Mouse (Mus musculus) forebrain, embryonic 12.5 days (tissue): ENCODE measurements around the gene Oxct1. TPM values are rescaled to one million over a fixed set of nuclear protein-coding genes. Genes with fewer than 3 reads are reported as not detected.

Experiments used
- ATAC-seq: fragments of 200-750 bp; cut with Nextera tagmentation; 2 replicates; pipeline ENCODE4 v1.8.0; 2017; ENCODE audit warnings: moderate TSS enrichment; ENCODE audit not compliant: low FRiP score
- H3K27ac ChIP-seq: fragments of 300-500 bp; sonication (generic); 2 replicates; pipeline ENCODE4 v1.5.1; 2016; ENCODE audit warnings: mild to moderate bottlenecking
- H3K27me3 ChIP-seq: fragments of 300-500 bp; sonication (generic); 2 replicates; pipeline ENCODE4 v1.6.1; 2016; ENCODE audit warnings: mild to moderate bottlenecking
- H3K36me3 ChIP-seq: fragments of 300-500 bp; sonication (generic); replicated peaks from 2 replicates; pipeline ENCODE4 v1.6.1; 2016; ENCODE audit warnings: mild to moderate bottlenecking
- H3K4me1 ChIP-seq: fragments of 300-500 bp; sonication (generic); 2 replicates; pipeline ENCODE4 v1.6.1; 2016
- H3K4me2 ChIP-seq: fragments of 300-500 bp; sonication (generic); 2 replicates; pipeline ENCODE4 v1.6.1; 2016; ENCODE audit warnings: mild to moderate bottlenecking, moderate library complexity
- H3K4me3 ChIP-seq: fragments of 300-500 bp; sonication (generic); replicated peaks from 2 replicates; pipeline ENCODE4 v1.5.1; 2016; ENCODE audit warnings: mild to moderate bottlenecking
- H3K9ac ChIP-seq: fragments of 300-500 bp; sonication (generic); 2 replicates; pipeline ENCODE4 v1.6.1; 2016; ENCODE audit warnings: mild to moderate bottlenecking
- H3K9me3 ChIP-seq: fragments of 300-500 bp; sonication (generic); 2 replicates; pipeline ENCODE4 v1.6.1; 2016
- WGBS: fragments of 180-500 bp; shearing (Covaris S2); methylation state at CpG from one replicate; pipeline ENCODE4 v1.1.7; 2016; 5-methylcytosine and 5-hydroxymethylcytosine counted together
- polyA plus RNA-seq: library from polyadenylated mRNA; unstranded; fragments of >200 nt; fragmentation: Nextera tagmentation; extraction: Ambion mirVana; gene quantifications from 2 replicates; pipeline ENCODE4 v1.2.1, GENCODE M21; 2016

The Oxct1 gene
- polyA plus RNA-seq: 225 and 233 TPM in 2 replicates

DNA sequence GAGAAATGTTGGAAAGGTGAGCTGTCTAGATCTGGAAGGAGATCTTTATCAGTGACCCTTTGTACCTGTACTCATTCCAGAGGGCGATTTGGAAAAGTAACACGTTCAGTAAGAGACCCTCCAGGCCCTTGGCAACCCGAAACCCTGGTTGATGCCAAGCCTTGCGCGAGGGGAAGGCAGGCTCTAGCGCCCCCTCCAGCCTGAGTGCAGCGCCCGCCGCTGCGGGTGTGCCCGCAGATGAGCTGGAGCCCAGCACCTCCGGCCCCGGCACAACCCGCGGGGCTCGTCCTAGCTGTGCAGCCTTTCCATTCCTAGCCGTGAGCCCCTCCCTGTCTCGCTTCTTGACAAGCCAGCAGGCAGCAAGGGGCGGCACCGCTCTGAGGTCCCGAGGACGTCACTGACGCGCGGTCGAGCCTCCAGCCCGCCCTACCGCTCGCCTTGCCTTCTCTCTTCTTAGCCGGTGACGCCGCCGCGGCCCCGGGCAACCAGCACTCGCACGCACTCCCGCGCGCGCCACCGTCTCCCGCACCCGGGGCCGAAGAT is at the start of gene Oxct1:
Gene Oxct1 (plus strand): TSS at position 153 of the 543 bp plus-strand sequence.
- H3K27ac ChIP-seq: peak within 1 kb of the TSS; percentile 96
- no peaks in the 10 kb centered on the region for H3K27me3 ChIP-seq
- peak within 1 kb of the TSS; percentile 87 for H3K9ac ChIP-seq
- H3K4me2 ChIP-seq: peak within 1 kb of the TSS; percentile 66
- under 1% methylated on average over 45 of the region's 45 CpGs for WGBS
- peak; percentile 95 for ATAC-seq
- H3K4me3 ChIP-seq: peak within 1 kb of the TSS; percentile 80
- peaks cover 12% of the 10 kb centered on the region; the same call in 1 of the 2 replicates for H3K4me1 ChIP-seq
- no peaks in the 10 kb centered on the region for H3K9me3 ChIP-seq
- H3K36me3 ChIP-seq: no peaks in the 10 kb centered on the region

DNA sequence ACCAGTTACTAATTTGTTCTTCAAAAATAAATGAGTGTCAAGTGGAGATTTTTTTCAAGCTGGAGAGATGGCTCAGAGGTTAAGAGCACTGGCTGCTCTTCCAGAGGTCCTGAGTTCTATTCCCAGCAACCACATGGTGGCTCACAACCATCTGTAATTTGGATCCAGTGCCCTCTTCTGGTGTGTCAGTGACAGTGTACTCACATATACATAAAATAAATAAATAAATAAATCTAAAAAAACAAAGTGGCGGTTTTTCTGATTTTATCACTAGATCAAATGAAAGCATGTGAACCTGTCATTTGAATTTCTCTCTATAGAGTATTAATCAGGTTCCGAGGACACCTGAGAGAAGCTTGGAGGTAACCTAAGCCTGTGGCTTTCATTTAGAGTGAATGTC is 47.9 kb upstream of the Oxct1 start:
- H3K9ac ChIP-seq: no peak overlapping the region
- 93% methylated on average over 2 of the region's 2 CpGs for WGBS
- H3K4me3 ChIP-seq: no peak overlapping the region
- no peaks in the 10 kb centered on the region for H3K27me3 ChIP-seq
- H3K9me3 ChIP-seq: no peaks in the 10 kb centered on the region
- no peak for ATAC-seq
- no peaks in the 10 kb centered on the region; the same call in 1 of the 2 replicates for H3K4me1 ChIP-seq
- H3K27ac ChIP-seq: no peak overlapping the region
- H3K36me3 ChIP-seq: 0 out of 2 replicates have a peak, but pooled peaks cover 8% of the 10 kb centered on the region
- 0 out of 2 replicates have a peak overlapping the region, but pooled peaks have one; percentile 66 for H3K4me2 ChIP-seq

DNA sequence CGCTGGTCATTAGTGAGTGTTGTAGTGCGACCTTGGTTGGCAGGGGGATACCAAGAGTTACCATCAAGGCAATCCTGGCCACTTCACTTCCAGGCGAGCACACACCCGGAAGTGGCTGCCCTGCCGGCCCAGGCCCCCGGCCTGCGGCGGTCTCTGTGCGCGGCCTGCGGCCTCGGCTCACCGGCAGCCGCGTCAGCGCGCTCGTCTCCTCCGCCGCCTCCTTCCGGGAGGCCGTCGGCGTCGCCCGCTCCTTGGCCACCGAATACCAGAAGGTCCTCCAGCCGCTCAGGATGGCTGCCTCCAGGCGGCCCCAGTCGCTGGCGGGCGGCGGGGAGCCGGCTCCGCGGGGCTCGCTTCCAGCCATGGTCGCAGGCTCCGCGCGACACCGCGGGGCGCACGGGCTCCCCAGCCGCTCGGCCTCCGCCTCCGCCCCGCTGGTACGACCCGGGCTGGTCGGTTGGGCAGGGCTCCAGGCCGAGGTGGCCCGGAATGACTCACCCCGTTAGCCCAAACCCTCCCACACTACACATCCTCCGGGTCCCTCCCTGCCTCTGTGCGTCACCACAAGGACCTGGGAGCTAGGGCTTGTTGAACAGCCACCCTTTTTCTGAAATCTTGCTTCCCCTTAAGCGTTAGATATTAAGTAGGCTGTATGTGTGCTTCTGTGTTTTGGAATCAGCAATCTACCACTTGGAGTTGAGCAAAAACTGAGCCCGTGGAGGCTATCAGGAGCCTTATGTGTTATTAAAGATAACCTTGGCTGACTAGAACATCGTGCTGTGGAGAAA is 46.9 kb upstream of the Oxct1 start, which contains the start of gene Fbxo4:
Gene Fbxo4 (minus strand): TSS at position 513 of the 788 bp plus-strand sequence.
- peak; percentile 94 for ATAC-seq
- WGBS: 2% methylated on average over 54 of the region's 61 CpGs

DNA sequence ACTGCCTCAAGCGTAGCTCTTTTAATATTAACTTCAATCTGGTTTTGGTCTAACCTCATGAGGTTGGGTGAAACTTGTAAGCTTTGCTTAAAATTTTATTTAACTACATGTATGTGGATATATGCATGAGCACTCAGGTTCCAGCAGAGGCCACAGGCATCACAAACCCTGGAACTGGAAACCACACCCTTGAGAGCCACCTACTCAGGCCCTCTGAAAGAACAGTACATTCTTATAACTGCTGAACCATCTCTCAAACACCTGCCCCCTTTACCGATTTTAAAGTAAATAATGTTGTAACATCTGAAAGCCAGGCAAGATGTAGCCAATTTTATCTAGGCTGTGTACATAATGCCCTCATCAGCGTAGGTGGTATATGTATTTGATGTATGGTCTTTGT is 46.3 kb upstream of the Oxct1 start:
- Histone ChIP-seq H3K27ac (peak overlapping the region; percentile 93; the same call in 1 of the 2 replicates), H3K36me3 (peaks cover 23% of the 10 kb centered on the region), H3K9me3 (no peaks in the 10 kb centered on the region), H3K4me3 (no peak overlapping the region), H3K4me2 (peak overlapping the region; percentile 66), H3K27me3 (no peaks in the 10 kb centered on the region), H3K4me1 (no peaks in the 10 kb centered on the region; the same call in 1 of the 2 replicates), H3K9ac (no peak overlapping the region)
- WGBS: 93% methylated on average over 3 of the region's 3 CpGs
- ATAC-seq: no peak; the same call in 1 of the 2 replicates

More for the DNA sequence above, 46.9 kb upstream of the Oxct1 start, which contains the start of gene Fbxo4:
- H3K9ac ChIP-seq: peak within 1 kb of the TSS; percentile 88
- H3K4me2 ChIP-seq: peak within 1 kb of the TSS; percentile 66
- H3K36me3 ChIP-seq: peaks cover 17% of the 10 kb centered on the region
- H3K4me1 ChIP-seq: no peaks in the 10 kb centered on the region; the same call in 1 of the 2 replicates
- H3K9me3 ChIP-seq: no peaks in the 10 kb centered on the region
- H3K27me3 ChIP-seq: no peaks in the 10 kb centered on the region
- peak within 1 kb of the TSS; percentile 66 for H3K4me3 ChIP-seq
- H3K27ac ChIP-seq: peak within 1 kb of the TSS; percentile 93

DNA sequence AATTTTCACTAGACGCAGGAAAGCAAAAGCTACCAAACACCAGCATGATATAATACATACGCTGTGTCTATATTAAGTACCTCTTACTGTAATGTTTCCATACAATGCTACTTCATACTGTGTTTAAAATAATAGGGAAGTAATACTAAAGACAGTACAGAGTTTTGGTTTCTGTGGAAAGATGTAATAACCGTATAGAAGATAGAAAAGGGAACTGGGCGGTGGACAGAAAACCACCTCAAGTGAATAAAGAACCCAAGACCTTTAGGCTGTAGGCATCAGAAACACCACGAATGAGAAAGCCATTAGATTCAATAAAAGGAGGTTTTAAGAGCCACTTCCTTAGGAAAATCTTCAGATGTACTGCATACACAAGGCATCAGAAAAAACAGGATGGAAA is 43.5 kb upstream of the Oxct1 start:
- WGBS: 97% methylated on average over 5 of the region's 5 CpGs
- Histone ChIP-seq H3K27ac (no peak overlapping the region), H3K27me3 (no peaks in the 10 kb centered on the region), H3K36me3 (peaks cover 40% of the 10 kb centered on the region), H3K4me2 (no peak overlapping the region), H3K9ac (no peak overlapping the region), H3K4me3 (no peak overlapping the region), H3K4me1 (no peaks in the 10 kb centered on the region; the same call in 1 of the 2 replicates), H3K9me3 (no peaks in the 10 kb centered on the region)
- ATAC-seq: no peak

DNA sequence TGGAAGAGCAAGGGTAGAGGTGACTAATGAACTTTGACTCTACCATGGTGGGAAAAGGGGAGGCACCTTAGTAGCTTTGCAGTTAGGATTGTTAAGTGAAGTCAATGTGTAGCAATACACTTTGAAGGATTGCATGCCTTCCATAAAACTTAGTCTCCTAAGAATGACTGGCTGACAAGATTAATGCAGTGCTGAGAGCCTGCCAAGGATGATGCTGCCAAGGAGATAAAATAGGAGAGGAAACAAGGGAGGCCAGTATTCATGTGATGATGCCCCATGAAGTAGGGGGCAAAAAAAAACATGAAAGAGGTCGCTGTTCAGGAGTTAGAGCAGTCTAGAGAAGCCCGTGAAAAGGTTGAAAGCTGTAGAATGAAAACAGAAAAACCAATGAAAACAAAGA is 41.3 kb upstream of the Oxct1 start:
- WGBS: 85% methylated on average over 2 of the region's 2 CpGs
- Histone ChIP-seq H3K36me3 (peaks cover 52% of the 10 kb centered on the region), H3K4me1 (no peaks in the 10 kb centered on the region), H3K27ac (no peak overlapping the region), H3K9ac (no peak overlapping the region), H3K4me2 (no peak overlapping the region), H3K4me3 (no peak overlapping the region), H3K9me3 (no peaks in the 10 kb centered on the region), H3K27me3 (no peaks in the 10 kb centered on the region)
- no peak for ATAC-seq

DNA sequence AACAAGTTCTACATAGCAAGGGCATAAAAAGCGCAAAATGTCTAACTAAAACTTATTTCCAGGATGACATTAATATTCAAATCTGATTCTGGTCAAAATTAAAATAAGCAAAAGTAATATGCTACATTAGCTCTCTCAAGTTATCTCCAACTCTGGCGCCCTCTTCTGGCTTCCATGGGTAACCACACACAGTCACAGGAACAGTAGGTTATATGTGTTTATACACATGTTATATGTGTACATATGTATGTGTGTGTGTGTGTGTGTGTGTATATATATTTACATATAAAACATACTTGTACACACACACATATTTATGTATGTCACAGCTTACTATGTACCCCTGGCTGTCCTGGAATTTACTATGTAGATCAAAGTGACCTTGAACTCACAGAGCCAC is 38.2 kb upstream of the Oxct1 start:
- Histone ChIP-seq H3K4me3 (no peak overlapping the region), H3K9ac (no peak overlapping the region), H3K9me3 (no peaks in the 10 kb centered on the region), H3K4me1 (no peaks in the 10 kb centered on the region), H3K36me3 (peaks cover 63% of the 10 kb centered on the region), H3K4me2 (no peak overlapping the region), H3K27me3 (no peaks in the 10 kb centered on the region), H3K27ac (no peak overlapping the region)
- WGBS: 69% methylated on average over 2 of the region's 2 CpGs
- no peak for ATAC-seq

DNA sequence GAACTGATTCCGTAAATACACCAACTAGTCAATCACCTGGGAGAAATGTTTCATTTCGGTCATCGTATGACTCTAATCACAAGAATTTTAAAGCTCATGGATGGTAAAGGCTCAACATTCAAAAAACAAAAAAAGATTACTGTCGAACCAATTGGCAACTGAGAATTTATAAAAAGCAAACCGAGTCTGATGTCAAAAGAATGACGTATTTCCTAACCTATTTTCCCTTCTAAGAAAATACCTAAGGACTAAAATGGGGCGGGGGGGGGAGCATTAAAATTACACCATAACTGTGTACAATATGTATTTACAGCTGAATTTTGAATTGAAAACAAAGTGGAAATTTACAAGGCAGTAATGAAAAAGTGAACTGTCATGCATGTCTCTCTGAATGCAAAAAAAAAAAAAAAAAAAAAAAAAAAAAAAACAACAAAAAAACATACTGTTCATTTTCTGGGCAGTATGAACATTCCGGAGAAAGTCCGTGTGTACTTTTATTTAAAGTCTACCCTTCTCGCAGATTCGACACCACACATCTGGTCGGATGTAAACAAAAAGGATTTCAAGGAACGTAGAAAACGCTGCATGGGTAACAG is 31.2 kb upstream of the Oxct1 start:
- no peaks in the 10 kb centered on the region for H3K9me3 ChIP-seq
- H3K36me3 ChIP-seq: peaks cover 17% of the 10 kb centered on the region
- WGBS: 26% methylated on average over 14 of the region's 14 CpGs

DNA sequence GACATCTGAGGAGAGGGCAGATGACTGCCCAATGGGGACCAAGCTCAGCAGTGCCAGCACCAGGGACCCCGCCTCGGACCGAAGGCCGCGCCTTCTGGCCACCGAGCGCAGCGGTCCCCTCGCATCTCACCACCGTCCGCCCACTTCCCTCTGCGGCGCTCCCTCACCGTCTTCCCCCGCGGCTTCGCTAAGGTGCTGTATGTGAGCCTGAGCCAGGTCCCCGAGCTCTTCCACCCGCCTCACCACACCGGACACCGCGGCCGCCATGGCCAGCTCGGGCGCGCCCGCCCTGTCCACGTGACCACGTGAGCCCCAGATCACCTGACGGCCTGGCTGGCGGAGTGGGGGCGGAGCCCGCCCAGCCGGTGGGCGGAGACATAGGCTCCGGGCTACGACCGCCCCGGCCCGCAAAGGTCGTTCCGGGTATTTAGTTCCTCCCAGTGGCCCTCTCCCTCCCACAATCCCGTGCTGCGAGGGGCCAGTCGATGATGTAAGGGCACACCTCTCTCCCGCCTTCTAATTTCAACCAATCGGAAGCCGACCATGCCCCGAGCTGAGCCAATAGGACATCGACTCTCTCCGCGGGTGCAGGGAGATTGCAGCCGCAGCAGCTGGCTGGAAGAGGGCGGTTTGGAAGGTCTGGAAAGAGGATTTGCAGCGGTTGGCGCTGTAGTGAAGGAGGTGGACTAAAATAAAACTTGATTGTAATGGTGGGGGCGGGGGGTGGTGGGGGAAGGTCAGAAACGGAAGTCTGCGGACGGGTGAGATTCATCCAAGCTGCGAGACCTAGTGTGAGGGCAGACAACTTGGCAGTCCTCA is 30.5 kb upstream of the Oxct1 start, which contains the start of gene AW549877:
Gene AW549877 (minus strand): TSS at position 297 of the 819 bp plus-strand sequence.
- H3K27ac ChIP-seq: peak within 1 kb of the TSS; percentile 90
- no peaks in the 10 kb centered on the region for H3K9me3 ChIP-seq
- peaks cover 9% of the 10 kb centered on the region for H3K4me1 ChIP-seq
- peak; percentile 99 for ATAC-seq
- H3K4me2 ChIP-seq: peak within 1 kb of the TSS; percentile 64
- H3K27me3 ChIP-seq: no peaks in the 10 kb centered on the region
- H3K36me3 ChIP-seq: peaks cover 10% of the 10 kb centered on the region; the same call in 1 of the 2 replicates
- peak within 1 kb of the TSS; percentile 73 for H3K4me3 ChIP-seq
- WGBS: under 1% methylated on average over 57 of the region's 61 CpGs
- H3K9ac ChIP-seq: peak within 1 kb of the TSS; percentile 80

More for the DNA sequence above, 31.2 kb upstream of the Oxct1 start:
- Histone ChIP-seq H3K9ac (peak overlapping the region; percentile 80), H3K27me3 (no peaks in the 10 kb centered on the region), H3K27ac (peak overlapping the region; percentile 90), H3K4me2 (peak overlapping the region; percentile 45), H3K4me1 (peaks cover 9% of the 10 kb centered on the region), H3K4me3 (peak overlapping the region; percentile 73)
- no peak for ATAC-seq

DNA sequence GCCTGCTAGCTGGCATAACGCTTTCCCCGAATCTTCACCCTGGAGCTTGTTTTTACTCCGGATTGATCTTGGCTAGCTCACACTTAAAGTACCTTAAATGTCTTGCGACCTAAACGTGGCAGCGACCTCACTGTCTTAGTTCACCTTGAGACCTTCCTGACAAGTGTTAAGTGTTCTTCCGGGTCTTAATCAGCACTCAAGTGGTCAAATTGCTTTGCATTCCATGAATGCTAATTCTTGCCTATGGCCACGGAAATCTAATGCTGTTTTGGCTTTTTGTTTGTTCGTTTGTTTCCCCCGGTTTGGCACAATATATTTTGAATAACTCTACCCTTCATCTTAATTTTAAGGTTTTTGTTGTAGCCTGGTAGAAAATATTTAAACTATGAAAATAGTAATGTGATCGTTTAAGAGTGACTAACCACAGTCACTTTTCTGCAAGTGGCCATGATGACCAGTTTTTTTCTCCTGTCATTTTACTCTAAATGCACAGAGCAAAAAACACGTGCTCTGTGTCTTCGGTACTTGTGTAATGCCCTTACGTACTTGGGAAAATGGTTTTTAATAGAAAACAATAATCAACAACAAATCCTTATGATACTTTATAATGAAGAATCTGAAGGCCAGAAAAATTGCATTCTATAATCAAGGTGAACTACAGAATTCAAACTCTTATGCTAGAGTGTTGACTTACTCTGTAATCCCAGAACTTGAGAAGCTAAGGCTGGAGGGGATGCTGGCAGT is 29.7 kb upstream of the Oxct1 start:
- 24% methylated on average over 14 of the region's 14 CpGs for WGBS
- Histone ChIP-seq H3K4me2 (peak overlapping the region; percentile 64), H3K27me3 (no peaks in the 10 kb centered on the region), H3K4me1 (peaks cover 9% of the 10 kb centered on the region), H3K27ac (peak overlapping the region; percentile 90), H3K9me3 (no peaks in the 10 kb centered on the region), H3K36me3 (peaks cover 7% of the 10 kb centered on the region; the same call in 1 of the 2 replicates), H3K9ac (peak overlapping the region; percentile 58), H3K4me3 (peak overlapping the region; percentile 73)
- ATAC-seq: no peak

DNA sequence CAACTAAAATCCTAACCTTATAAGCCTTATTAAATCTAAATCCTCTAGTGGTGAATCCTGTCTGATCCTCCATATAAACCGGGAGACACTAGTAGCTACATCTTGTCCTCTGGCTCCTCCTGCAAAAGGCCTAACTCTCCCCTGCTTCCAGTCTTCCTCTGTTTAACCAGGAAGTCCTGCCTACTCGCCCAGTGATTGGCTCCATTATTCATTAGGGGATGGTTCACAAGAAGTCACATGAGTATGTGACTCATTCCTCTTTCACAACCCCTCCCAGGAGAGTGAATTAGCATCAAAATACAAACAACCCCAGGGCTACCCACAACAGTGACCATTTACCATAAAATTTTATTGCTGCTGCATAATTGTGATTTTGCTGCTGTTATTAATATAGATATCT is 27.0 kb upstream of the Oxct1 start:
- no peak for ATAC-seq
- no peak overlapping the region for H3K4me2 ChIP-seq
- whole genome bisulfite sequencing: 70% methylated on average over 2 of the region's 2 CpGs
- H3K4me1 ChIP-seq: peaks cover 4% of the 10 kb centered on the region
- no peaks in the 10 kb centered on the region for H3K9me3 ChIP-seq
- no peaks in the 10 kb centered on the region for H3K36me3 ChIP-seq
- H3K9ac ChIP-seq: no peak overlapping the region
- no peaks in the 10 kb centered on the region for H3K27me3 ChIP-seq
- no peak overlapping the region for H3K27ac ChIP-seq
- H3K4me3 ChIP-seq: no peak overlapping the region
